Mouse (Mus musculus) liver, embryonic 12.5 days (tissue): ENCODE results near the gene Mapkapk5. TPM values are rescaled to one million over a fixed set of nuclear protein-coding genes. Genes with fewer than 3 reads are reported as not detected.

ENCODE experiments used
- ATAC-seq: fragments of 200-750 bp; cut with Nextera tagmentation; 2 replicates; pipeline ENCODE4 v1.8.0; 2017; ENCODE audit warnings: moderate number of reproducible peaks, mild to moderate bottlenecking, moderate library complexity
- H3K27ac ChIP-seq: fragments of 300-500 bp; sonication (generic); 2 replicates; pipeline ENCODE4 v1.5.1; 2016; ENCODE audit warnings: mild to moderate bottlenecking
- H3K27me3 ChIP-seq: fragments of 300-500 bp; sonication (generic); replicated peaks from 2 replicates; pipeline ENCODE4 v1.6.1; 2016; ENCODE audit warnings: mild to moderate bottlenecking, moderate library complexity
- H3K36me3 ChIP-seq: fragments of 300-500 bp; sonication (generic); 2 replicates; pipeline ENCODE4 v1.6.1; 2016; ENCODE audit warnings: mild to moderate bottlenecking, moderate library complexity
- H3K4me1 ChIP-seq: fragments of 300-500 bp; sonication (generic); 2 replicates; pipeline ENCODE4 v1.6.1; 2016
- H3K4me2 ChIP-seq: fragments of 300-500 bp; sonication (generic); 2 replicates; pipeline ENCODE4 v1.6.1; 2016; ENCODE audit warnings: mild to moderate bottlenecking, moderate library complexity
- H3K4me3 ChIP-seq: fragments of 300-500 bp; sonication (generic); 2 replicates; pipeline ENCODE4 v1.5.1; 2016; ENCODE audit warnings: mild to moderate bottlenecking, moderate library complexity
- H3K9ac ChIP-seq: fragments of 300-500 bp; sonication (generic); 2 replicates; pipeline ENCODE4 v1.6.1; 2016; ENCODE audit warnings: mild to moderate bottlenecking, moderate library complexity
- H3K9me3 ChIP-seq: fragments of 300-500 bp; sonication (generic); replicated peaks from 2 replicates; pipeline ENCODE4 v1.6.1; 2016; ENCODE audit warnings: mild to moderate bottlenecking, moderate library complexity
- WGBS: fragments of 180-500 bp; shearing (Covaris S2); methylation state at CpG from one replicate; pipeline ENCODE4 v1.1.7; 2016; ENCODE audit not compliant: insufficient replicate concordance; 5-methylcytosine and 5-hydroxymethylcytosine counted together
- polyA plus RNA-seq: library from polyadenylated mRNA; unstranded; fragments of >200 nt; fragmentation: Nextera tagmentation; extraction: Ambion mirVana; gene quantifications from 2 replicates; pipeline ENCODE4 v1.2.1, GENCODE M21; 2016

Mapkapk5 gene
- polyA plus RNA-seq, 1 experiment from 2014 or later, result 35.8 TPM

DNA sequence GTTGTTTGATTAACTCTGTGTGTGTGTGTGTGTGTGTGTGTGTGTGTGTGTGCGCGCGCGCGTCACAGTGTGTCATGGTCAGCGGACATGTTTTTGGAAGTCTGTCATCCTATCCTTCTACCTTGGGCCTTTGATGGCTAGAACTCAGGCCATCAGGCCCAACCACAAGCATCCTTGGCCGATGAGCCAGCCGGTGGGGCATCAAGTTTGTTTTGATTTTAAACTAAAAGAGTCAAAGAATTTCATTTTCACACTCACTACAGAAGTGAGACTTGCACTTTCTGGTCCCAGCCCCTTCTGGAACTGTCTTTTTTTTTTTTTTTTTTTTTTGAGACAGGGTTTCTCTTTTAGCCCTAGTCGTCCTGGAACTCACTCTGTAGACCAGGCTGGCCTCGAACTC, 39.3 kb upstream of the Mapkapk5 start:
- Histone ChIP-seq H3K4me2 (no peak overlapping the region), H3K27ac (no peak overlapping the region)
- WGBS, result 86% methylated on average over 10 of the region's 10 CpGs

DNA sequence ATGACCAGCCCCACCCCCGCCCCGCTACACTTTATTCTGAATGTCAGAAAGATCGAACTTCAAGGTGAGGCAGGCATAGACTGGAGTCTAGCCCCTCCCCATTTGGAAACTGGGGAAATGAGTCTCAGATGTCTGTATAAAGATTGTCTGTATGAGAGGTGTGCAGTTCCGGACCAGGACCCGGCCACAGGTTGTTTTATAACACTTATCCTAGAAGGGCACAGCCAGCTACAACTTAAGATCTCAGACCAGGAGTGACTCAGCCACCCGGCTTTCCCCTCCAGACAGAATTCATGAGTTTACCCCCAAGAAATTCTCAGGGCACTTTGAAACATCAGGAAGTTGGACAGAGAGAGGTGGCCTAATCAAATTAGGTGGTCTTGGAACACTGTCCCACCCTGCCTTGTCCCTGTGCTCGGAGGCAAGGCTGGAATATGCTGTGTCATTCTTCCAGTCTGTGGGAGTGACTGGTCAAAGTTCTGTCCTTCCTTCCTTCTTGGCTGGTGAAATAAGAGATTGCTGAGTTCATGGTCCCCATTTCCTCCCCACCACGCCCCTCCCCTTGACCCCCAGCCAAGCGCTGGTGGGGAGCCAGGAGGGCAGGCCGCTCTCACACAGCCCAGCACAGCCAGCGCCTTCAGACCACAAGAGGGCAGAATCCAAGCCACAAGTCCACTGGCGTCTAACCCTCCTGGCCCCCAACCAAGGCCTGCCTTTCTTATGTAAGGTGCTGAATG, 38.2 kb upstream of the Mapkapk5 start:
- peaks cover 48% of the 10 kb centered on the region for H3K4me1 ChIP-seq
- H3K36me3 ChIP-seq, result peaks cover 20% of the 10 kb centered on the region
- H3K27ac ChIP-seq, result peak overlapping the region; percentile 70
- H3K9me3 ChIP-seq, result no peaks in the 10 kb centered on the region
- H3K9ac ChIP-seq, result no peak overlapping the region
- ATAC-seq, result peak; percentile 79
- peak overlapping the region; percentile 21 for H3K4me2 ChIP-seq
- no peaks in the 10 kb centered on the region for H3K27me3 ChIP-seq
- 31% methylated on average over 12 of the region's 12 CpGs for WGBS
- no peak overlapping the region for H3K4me3 ChIP-seq

More for the DNA sequence above, 39.3 kb upstream of the Mapkapk5 start:
- no peaks in the 10 kb centered on the region for H3K9me3 ChIP-seq
- no peak for ATAC-seq
- H3K4me1 ChIP-seq, result peaks cover 48% of the 10 kb centered on the region
- no peak overlapping the region for H3K4me3 ChIP-seq
- H3K27me3 ChIP-seq, result no peaks in the 10 kb centered on the region
- peaks cover 9% of the 10 kb centered on the region for H3K36me3 ChIP-seq
- H3K9ac ChIP-seq, result no peak overlapping the region

DNA sequence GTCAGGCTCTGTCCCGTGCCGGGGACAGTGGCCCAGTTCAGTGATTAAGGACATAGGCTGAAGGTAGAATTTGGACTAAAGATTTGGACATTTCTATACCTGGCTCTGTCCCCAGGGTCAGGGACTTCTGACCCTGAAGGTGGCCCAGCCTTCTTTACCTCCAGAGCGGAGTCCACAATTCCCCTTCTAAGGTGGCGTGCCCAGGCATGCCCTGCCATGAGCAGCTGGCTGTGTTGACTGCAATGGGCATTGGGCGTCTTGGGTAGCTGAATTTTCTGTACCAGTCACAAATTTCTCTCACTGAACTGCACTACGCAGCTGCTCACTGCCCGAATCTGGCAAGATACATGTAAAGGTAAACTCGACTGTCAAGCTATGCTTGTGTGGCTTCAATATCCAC, 36.2 kb upstream of the Mapkapk5 start:
- no peak overlapping the region for H3K9ac ChIP-seq
- H3K4me2 ChIP-seq, result no peak overlapping the region
- H3K4me1 ChIP-seq, result peaks cover 36% of the 10 kb centered on the region
- no peak for ATAC-seq
- H3K4me3 ChIP-seq, result no peak overlapping the region
- peak overlapping the region; percentile 7; the same call in 1 of the 2 replicates for H3K27ac ChIP-seq
- H3K36me3 ChIP-seq, result peaks cover 38% of the 10 kb centered on the region
- WGBS, result 77% methylated on average over 8 of the region's 8 CpGs
- H3K27me3 ChIP-seq, result no peaks in the 10 kb centered on the region
- no peaks in the 10 kb centered on the region for H3K9me3 ChIP-seq

DNA sequence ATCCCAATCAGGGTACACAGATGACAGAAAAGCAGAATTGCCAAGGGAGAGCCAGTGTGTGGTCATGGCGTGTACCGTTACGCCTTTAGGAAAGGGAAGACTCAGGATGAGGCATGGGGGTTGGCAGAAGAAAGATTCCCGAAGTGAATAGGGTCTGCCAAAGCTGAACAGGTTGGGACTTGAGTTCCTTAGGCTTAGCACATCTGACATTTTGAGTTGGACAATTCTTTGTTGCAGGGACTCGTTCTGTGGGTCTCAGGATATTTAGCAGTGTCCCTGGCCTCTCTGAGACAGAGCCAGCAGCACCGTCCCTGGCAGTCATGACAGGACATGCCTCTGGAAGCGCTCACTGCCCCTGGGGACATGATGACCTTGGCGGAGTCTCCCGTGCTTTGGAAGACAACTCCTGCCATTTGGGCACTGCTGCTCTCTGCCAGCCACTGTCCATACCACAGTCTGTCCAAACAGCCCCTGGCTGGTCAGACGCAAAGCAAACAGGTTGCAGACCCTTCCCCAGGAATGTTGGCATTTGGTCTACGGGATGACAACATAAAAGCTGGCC, 31.3 kb upstream of the Mapkapk5 start:
- 82% methylated on average over 11 of the region's 11 CpGs for WGBS
- peaks cover 85% of the 10 kb centered on the region for H3K36me3 ChIP-seq
- no peak overlapping the region for H3K4me3 ChIP-seq

DNA sequence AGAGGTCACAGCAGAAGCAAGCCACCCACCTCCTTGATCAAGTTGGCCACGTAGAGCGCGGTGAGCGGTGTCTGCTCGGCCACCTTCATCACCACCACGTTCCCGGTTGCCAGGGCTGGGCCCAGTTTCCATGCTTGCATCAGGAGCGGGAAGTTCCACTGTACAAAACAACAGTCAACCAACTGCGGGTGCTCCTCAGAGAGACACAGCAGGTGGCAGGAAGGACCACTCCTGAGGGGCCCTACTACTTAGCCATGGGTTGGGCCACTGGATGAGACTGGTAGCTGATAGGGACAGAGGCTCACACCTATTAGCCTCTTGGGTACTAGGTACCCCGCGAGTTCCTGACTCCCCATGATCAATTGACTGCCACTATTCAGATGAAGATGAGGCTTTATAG, 30.2 kb upstream of the Mapkapk5 start:
- 92% methylated on average over 11 of the region's 11 CpGs for WGBS
- Histone ChIP-seq H3K4me2 (no peak overlapping the region), H3K27me3 (no peaks in the 10 kb centered on the region), H3K9me3 (no peaks in the 10 kb centered on the region), H3K36me3 (peaks cover 96% of the 10 kb centered on the region), H3K27ac (no peak overlapping the region), H3K4me3 (no peak overlapping the region), H3K4me1 (no peaks in the 10 kb centered on the region), H3K9ac (no peak overlapping the region)
- no peak for ATAC-seq

More for the DNA sequence above, 31.3 kb upstream of the Mapkapk5 start:
- no peak for ATAC-seq
- no peaks in the 10 kb centered on the region for H3K9me3 ChIP-seq
- no peaks in the 10 kb centered on the region for H3K4me1 ChIP-seq
- no peak overlapping the region for H3K9ac ChIP-seq
- H3K4me2 ChIP-seq, result no peak overlapping the region
- H3K27me3 ChIP-seq, result no peaks in the 10 kb centered on the region
- no peak overlapping the region for H3K27ac ChIP-seq

DNA sequence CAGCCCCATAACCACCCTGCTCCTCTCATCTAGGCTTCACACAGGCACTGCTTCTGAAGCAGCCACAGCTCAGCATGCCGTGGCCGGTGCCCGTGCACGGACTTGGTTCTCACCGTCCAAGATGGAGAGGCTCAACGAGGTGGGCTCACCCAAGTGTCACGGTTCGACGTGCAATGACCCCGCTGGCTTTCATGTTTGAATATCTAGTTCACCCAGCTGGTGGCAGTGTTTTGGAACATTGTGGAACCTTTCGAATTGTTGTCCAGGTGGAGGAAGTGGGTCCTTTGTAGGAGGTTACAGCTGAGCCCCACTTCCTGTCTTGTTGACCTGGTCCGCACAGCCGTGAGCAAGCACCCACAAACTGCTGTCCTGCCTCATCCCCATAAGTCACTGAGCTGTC, 28.4 kb upstream of the Mapkapk5 start:
- ATAC-seq, result no peak
- 81% methylated on average over 13 of the region's 13 CpGs for WGBS
- Histone ChIP-seq H3K27me3 (no peaks in the 10 kb centered on the region), H3K9me3 (no peaks in the 10 kb centered on the region), H3K4me2 (no peak overlapping the region), H3K36me3 (peaks cover 94% of the 10 kb centered on the region), H3K27ac (no peak overlapping the region), H3K4me1 (no peaks in the 10 kb centered on the region), H3K4me3 (no peak overlapping the region), H3K9ac (no peak overlapping the region)

DNA sequence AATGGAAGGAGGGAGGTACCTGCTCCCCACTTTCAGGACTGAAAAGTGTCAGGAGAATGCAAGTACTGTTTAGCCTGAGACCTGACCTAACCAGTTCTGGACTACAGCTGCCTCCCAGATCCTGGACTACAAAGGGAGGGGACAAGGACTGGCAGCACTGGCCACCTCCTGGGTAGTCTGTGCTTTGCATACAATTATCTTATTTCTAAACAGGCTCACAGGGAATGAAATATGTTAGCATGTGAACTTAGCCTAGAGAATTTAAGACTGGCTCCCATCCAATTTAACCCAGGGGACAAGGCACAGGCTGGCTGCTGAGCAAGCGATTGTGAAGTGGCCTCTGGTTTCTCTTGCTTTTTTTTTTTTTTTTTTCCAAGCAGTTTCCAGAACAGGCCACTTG, 25.1 kb upstream of the Mapkapk5 start:
- 75% methylated on average over 1 of the region's 1 CpGs for WGBS
- no peak for ATAC-seq

DNA sequence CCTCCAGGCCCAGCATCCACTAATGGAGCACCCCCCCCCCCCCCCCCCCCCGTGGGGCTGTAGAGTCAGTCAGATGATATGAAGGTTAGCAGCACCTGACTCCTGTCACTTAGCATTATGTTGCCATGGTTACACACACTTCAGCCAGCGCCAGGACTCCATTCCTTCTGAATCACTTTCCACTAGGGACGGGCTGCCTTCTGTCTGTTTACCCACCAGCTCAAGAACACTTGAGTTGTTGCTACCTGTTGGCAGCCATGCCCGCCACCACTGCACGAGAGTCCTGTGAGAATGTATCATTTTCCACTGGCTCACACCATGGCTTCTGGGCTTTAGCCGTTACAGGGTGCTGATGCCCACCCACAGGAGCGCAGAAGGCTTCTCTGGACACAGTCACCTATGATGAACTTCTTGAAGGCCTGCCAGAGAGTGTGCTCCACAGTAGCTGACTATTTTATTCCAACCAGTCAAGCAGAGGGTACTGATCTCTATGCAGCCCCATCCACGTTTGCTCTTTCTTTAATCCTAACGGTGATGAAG, 24.2 kb upstream of the Mapkapk5 start:
- Histone ChIP-seq H3K9ac (no peak overlapping the region), H3K27ac (no peak overlapping the region), H3K4me3 (no peak overlapping the region), H3K27me3 (no peaks in the 10 kb centered on the region), H3K9me3 (no peaks in the 10 kb centered on the region), H3K4me1 (no peaks in the 10 kb centered on the region), H3K36me3 (peaks cover 72% of the 10 kb centered on the region), H3K4me2 (no peak overlapping the region)
- 82% methylated on average over 9 of the region's 9 CpGs for WGBS
- ATAC-seq, result no peak

More for the DNA sequence above, 25.1 kb upstream of the Mapkapk5 start:
- no peaks in the 10 kb centered on the region for H3K4me1 ChIP-seq
- no peaks in the 10 kb centered on the region for H3K27me3 ChIP-seq
- no peak overlapping the region for H3K9ac ChIP-seq
- no peak overlapping the region for H3K27ac ChIP-seq
- H3K4me3 ChIP-seq, result no peak overlapping the region
- H3K36me3 ChIP-seq, result peaks cover 81% of the 10 kb centered on the region
- H3K4me2 ChIP-seq, result no peak overlapping the region
- H3K9me3 ChIP-seq, result no peaks in the 10 kb centered on the region

DNA sequence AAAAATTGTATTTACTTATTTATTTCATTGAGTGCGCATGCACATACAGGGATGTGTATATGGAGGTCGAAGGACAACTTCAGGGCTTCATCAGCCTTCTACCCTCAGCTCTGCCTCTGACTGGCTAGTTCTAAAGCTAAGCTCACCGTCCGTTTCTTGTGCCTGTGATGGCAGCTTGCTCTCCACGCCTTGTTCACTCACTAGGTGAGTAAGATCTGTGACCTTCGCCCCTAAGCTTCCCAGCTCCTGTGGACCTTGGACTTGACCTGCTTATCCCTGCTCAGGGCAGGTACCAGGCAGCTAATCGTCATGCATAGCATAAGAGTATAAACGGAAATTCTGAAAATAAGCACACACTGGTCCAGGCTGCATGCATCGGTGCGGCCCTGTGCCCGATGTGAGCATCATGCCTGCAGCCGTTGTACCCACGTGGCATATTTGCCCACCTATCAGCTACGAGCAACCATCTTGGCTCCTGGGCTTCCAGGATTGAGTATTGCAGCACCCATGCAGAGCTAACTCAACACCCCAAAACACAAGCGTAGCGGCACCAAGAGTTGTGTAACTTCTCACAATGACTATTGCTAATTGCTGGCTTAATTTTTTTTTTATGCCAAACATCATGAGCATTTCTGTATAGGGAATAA, 20.5 kb upstream of the Mapkapk5 start:
- H3K36me3 ChIP-seq, result peaks cover 35% of the 10 kb centered on the region
- ATAC-seq, result no peak
- H3K9me3 ChIP-seq, result no peaks in the 10 kb centered on the region
- H3K4me3 ChIP-seq, result no peak overlapping the region
- no peak overlapping the region for H3K27ac ChIP-seq
- H3K4me1 ChIP-seq, result peaks cover 5% of the 10 kb centered on the region; the same call in 1 of the 2 replicates
- H3K9ac ChIP-seq, result no peak overlapping the region
- no peak overlapping the region for H3K4me2 ChIP-seq
- H3K27me3 ChIP-seq, result no peaks in the 10 kb centered on the region
- 81% methylated on average over 16 of the region's 16 CpGs for WGBS

DNA sequence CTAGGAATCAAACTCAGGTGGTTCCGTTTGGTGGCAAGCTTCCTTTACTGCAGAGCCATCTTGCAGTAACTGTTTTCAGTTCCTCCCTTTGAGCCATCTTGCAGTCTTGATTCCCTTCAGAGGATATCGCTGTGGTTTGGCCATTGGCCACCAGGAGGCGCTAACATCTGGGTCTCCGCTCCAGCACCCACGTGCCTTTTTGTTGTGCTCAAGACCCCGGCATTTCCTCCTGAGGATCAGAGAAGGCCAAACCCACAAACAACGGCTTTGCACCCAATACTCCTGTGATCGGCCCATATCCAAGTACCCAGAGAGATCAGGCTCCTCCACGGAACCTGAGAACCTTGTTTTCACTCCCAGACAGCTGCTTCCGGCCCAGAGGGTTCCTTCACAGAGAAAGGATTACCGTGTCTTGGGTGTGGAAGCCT, 18.8 kb upstream of the Mapkapk5 start:
- peaks cover 5% of the 10 kb centered on the region; the same call in 1 of the 2 replicates for H3K4me1 ChIP-seq
- no peak overlapping the region for H3K27ac ChIP-seq
- ATAC-seq, result no peak; the same call in 1 of the 2 replicates
- 13% methylated on average over 11 of the region's 11 CpGs for WGBS
- no peaks in the 10 kb centered on the region for H3K27me3 ChIP-seq
- no peaks in the 10 kb centered on the region for H3K9me3 ChIP-seq
- H3K4me3 ChIP-seq, result peak overlapping the region; percentile 36
- 0 out of 2 replicates have a peak overlapping the region, but pooled peaks have one; percentile 18 for H3K9ac ChIP-seq
- peaks cover 19% of the 10 kb centered on the region for H3K36me3 ChIP-seq
- peak overlapping the region; percentile 64 for H3K4me2 ChIP-seq

DNA sequence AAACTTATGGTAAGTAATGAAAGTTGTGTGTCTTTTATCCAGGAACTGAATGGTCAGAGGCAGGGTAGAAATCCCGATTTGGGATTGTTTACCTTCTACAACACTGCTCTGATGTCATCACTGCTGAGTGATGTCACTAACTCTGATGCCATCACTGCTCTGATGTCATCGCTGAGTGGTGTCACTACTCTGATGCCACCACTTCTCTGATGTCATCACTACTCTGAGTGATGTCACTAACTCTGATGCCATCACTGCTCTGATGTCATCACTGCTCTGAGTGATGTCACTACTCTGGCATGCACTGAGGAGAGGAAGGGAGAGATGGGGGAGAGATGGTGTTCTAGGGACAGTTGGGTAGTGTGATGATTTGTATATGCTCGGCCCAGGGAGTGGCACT, 16.7 kb upstream of the Mapkapk5 start:
- ATAC-seq, result no peak
- peaks cover 5% of the 10 kb centered on the region; the same call in 1 of the 2 replicates for H3K4me1 ChIP-seq
- H3K4me2 ChIP-seq, result no peak overlapping the region
- WGBS, result 66% methylated on average over 3 of the region's 3 CpGs
- H3K27me3 ChIP-seq, result peaks cover 5% of the 10 kb centered on the region; the same call in 1 of the 2 replicates
- H3K9me3 ChIP-seq, result no peaks in the 10 kb centered on the region
- peaks cover 2% of the 10 kb centered on the region; the same call in 1 of the 2 replicates for H3K36me3 ChIP-seq
- no peak overlapping the region for H3K27ac ChIP-seq
- no peak overlapping the region for H3K9ac ChIP-seq
- no peak overlapping the region for H3K4me3 ChIP-seq

DNA sequence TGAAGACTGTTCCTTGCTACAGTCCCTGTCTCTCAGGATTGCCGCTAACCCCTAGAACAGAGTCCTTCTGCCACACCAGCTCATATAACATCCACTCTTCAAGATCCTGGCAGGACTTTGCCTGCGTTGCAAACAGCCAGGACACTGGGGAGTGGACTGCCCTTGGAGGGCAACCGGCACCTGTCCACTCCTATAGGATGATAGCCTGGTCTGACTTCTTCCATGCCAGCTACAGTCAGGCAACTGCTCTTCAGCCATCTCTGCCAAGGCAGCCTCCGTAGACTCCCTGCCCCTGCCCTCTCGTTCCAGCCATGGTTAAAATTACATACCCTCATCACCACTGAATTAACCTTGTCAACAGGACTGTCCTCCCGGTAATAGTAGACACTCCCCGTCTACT, 3.5 kb upstream of the Mapkapk5 start:
- H3K9me3 ChIP-seq, result no peaks in the 10 kb centered on the region
- no peaks in the 10 kb centered on the region; the same call in 1 of the 2 replicates for H3K27me3 ChIP-seq
- H3K4me1 ChIP-seq, result peaks cover 33% of the 10 kb centered on the region
- no peak overlapping the region for H3K27ac ChIP-seq
- 0 out of 2 replicates have a peak, but pooled peaks cover 4% of the 10 kb centered on the region for H3K36me3 ChIP-seq
- 84% methylated on average over 7 of the region's 7 CpGs for WGBS
- no peak for ATAC-seq
- no peak overlapping the region for H3K4me2 ChIP-seq
- no peak overlapping the region for H3K9ac ChIP-seq
- H3K4me3 ChIP-seq, result no peak overlapping the region
